Mouse (Mus musculus) spleen, adult 2 months (tissue): Measurements from ENCODE around the gene Pam.

Experiments
- CTCF ChIP-seq: fragments of 200-500 bp; IDR thresholded peaks from 2 replicates; pipeline ENCODE4 v1.5.1; 2011; ENCODE audit warnings: mild to moderate bottlenecking, inconsistent platforms; ENCODE audit not compliant: insufficient read depth, insufficient read length, insufficient replicate concordance; ENCODE audit errors: extremely low read depth
- POLR2A ChIP-seq: fragments of 200-500 bp; IDR thresholded peaks from 2 replicates; pipeline ENCODE4 v1.6.1; 2011; ENCODE audit warnings: low read depth, low read length, inconsistent platforms

- TF ChIP-seq CTCF (no peak), POLR2A (no peak)
These were observed 286.1 kb downstream of the Pam start for GRCm38 (mm10) chr1:97809255-97809912.
